ENCODE assay signal across 1 mouse cellular context in the genomic region with DNA sequence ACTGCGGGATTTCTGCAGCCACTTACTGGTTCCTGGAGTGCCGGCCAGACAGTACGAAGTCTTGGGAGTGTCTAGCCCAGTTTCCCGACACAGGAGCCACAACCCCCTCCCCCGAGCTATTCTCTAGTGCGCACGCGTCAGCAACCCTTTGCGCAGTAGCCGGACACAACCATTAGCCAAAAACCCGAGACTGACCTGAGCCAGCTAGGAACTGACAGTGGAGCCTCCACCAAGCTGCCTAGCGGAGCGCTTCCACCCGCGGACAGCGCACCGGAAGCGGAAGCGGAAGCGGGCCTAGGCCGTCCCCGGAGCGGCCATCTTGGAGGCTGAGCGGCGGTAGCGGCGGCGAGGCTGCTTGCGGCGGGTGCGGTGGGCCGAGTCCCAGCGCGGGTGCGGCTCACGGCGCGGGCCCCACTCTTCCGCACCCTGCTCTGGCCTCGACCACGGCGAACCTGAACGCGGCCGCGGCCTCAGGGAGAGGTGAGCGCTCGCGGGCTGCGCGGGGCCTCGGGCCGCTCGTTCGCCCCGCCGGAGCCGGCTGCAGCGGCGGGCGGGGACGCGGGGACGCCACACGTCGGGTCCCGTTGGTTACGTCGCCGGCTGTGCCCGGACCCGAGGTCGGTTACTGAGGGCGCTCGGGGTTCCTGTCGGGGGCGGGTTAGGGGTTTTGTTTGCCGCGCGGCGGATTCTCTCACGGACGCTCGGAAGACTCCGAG.
A peak's percentile ranks its signal among the peaks of the same experiment; 100 is the strongest.
TF ChIP-seq lines count a peak whose summit lies in the region.

Gene Ube2j2, plus strand, starts transcription at position 298 of the 716 bp plus-strand sequence.

TF ChIP-seq in MEL, 35 proteins besides CTCF, POLR2A, EP300 and RAD21 (continued from another document):
- TF ChIP-seq POLR2AphosphoS2 (IDR thresholded peaks at IDR 0.05; ENCODE audit: low read length) = peak; percentile 83
- TF ChIP-seq ELF1 (IDR thresholded peaks at IDR 0.05; ENCODE audit: low read depth, low read length) = peak; percentile 92
- no peak for TF ChIP-seq ZKSCAN1 (IDR thresholded peaks at IDR 0.05; ENCODE audit: low read depth, low read length)
- TF ChIP-seq MAZ (IDR thresholded peaks at IDR 0.05; ENCODE audit: low read depth, low read length) = peak; percentile 75; the same call in 1 of the 2 replicates
- TF ChIP-seq JUND (IDR thresholded peaks at IDR 0.05; ENCODE audit: low read depth, low read length) = no peak
- TF ChIP-seq MEF2A (IDR thresholded peaks at IDR 0.05; ENCODE audit: extremely low read depth, insufficient replicate concordance, low read depth, low read length, poor library complexity, severe bottlenecking) = 0 out of 2 replicates have a peak, but pooled peaks have one; percentile 55
- TF ChIP-seq E2F4 (IDR thresholded peaks at IDR 0.05; ENCODE audit: borderline replicate concordance, low read depth, low read length) = no peak
- TF ChIP-seq MYB (IDR thresholded peaks at IDR 0.05; ENCODE audit: low read depth, low read length) = peak; percentile 16; the same call in 1 of the 2 replicates
- no peak for TF ChIP-seq UBTF (IDR thresholded peaks at IDR 0.05; ENCODE audit: borderline replicate concordance, insufficient read depth, low read depth, low read length)
- peak; percentile 87 for TF ChIP-seq NRF1 (IDR thresholded peaks at IDR 0.05; ENCODE audit: insufficient read depth, low read depth, low read length, poor library complexity, severe bottlenecking)
- TF ChIP-seq MYC (IDR thresholded peaks at IDR 0.05; ENCODE audit: low read depth, low read length) = no peak; the same call in 1 of the 2 replicates
- no peak for TF ChIP-seq ZC3H11A (IDR thresholded peaks at IDR 0.05; ENCODE audit: low read depth, low read length)
- TF ChIP-seq SMC3 (IDR thresholded peaks at IDR 0.05; ENCODE audit: low read depth, low read length) = no peak; the same call in 1 of the 2 replicates
TF ChIP-seq in MEL: peak in this region for 19.
